Mouse (Mus musculus) midbrain, embryonic 10.5 days (tissue): Measurements from ENCODE around the gene Celf5. TPM values are rescaled to one million over a fixed set of nuclear protein-coding genes. Genes with fewer than 3 reads are reported as not detected.

Experiments
- DNase-seq: peaks from one replicate; pipeline ENCODE4 v3.0.0-alpha.2; 2017; ENCODE audit warnings: low spot score
- H3K27ac ChIP-seq: fragments of 300-500 bp; sonication (generic); replicated peaks from 2 replicates; pipeline ENCODE4 v1.5.1; 2016; ENCODE audit warnings: mild to moderate bottlenecking
- H3K27me3 ChIP-seq: fragments of 300-500 bp; sonication (generic); 2 replicates; pipeline ENCODE4 v1.6.1; 2016; ENCODE audit warnings: low read depth, mild to moderate bottlenecking; ENCODE audit not compliant: poor library complexity, severe bottlenecking
- H3K36me3 ChIP-seq: fragments of 300-500 bp; sonication (generic); 2 replicates; pipeline ENCODE4 v1.6.1; 2016; ENCODE audit warnings: mild to moderate bottlenecking, moderate library complexity
- H3K4me1 ChIP-seq: fragments of 300-500 bp; sonication (generic); 2 replicates; pipeline ENCODE4 v1.6.1; 2016
- H3K4me3 ChIP-seq: fragments of 300-500 bp; sonication (generic); 2 replicates; pipeline ENCODE4 v1.5.1; 2016; ENCODE audit warnings: mild to moderate bottlenecking, moderate library complexity
- H3K9me3 ChIP-seq: fragments of 300-500 bp; sonication (generic); replicated peaks from 2 replicates; pipeline ENCODE4 v1.6.1; 2016; ENCODE audit warnings: mild to moderate bottlenecking
- WGBS: fragments of 180-500 bp; shearing (Covaris S2); methylation state at CpG from one replicate; pipeline ENCODE4 v1.1.7; 2016; 5-methylcytosine and 5-hydroxymethylcytosine counted together
- polyA plus RNA-seq: library from polyadenylated mRNA; unstranded; fragments of >200 nt; fragmentation: Nextera tagmentation; extraction: Ambion mirVana; gene quantifications from 2 replicates; pipeline ENCODE4 v1.2.1, GENCODE M21; 2016

Gene Celf5
- polyA plus RNA-seq, 1 experiment from 2014 or later, result 5.0 TPM

DNA sequence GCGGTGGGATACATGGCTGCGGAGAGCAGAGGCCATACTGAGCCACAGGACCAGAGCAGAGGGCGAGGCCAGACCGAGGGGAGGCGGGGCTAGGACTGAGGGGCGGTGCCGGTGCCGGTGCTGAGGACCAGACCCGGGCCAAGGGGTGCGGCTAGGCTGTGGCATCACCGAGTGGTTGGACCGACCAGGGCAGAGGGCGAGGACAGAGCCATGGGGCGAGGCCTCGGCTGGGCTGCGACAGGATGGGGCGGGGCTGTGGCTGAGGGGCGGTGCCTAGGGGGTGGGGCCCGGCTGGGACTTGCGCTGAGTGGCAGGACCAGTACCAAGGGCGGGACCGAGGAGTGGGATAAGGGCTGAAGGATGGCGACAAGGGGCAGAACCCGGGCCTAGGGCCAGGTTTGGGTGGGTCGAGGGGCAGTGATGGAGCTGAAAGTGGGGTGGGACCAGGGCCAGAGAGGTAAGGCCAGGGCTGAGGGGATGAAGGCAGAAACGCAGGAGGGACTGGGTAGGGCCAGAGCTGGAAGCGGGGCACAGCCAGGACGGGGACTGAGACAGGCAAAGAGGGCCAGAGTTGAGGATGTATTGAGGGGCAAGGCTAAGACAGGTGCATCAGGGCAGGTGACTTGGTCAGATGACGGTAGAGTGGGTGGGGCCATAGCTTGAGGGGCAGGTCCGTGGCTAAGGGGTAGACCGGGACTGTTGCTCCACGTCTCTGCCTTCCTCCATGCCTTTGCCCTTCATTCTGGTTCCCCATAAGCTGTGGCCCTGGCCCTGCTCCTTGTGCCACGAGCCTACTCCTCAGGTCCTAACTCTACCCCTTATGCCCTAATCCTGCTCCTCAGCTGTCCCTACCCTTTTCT is 17.9 kb downstream of the Celf5 start:
- WGBS, result 2% methylated on average over 33 of the region's 33 CpGs
- Histone ChIP-seq H3K9me3 (no peaks in the 10 kb centered on the region), H3K36me3 (0 out of 2 replicates have a peak, but pooled peaks cover 4% of the 10 kb centered on the region), H3K27ac (peak overlapping the region; percentile 75), H3K4me3 (peak overlapping the region; percentile 60), H3K27me3 (peaks cover 99% of the 10 kb centered on the region), H3K4me1 (peaks cover 42% of the 10 kb centered on the region)
- peak; percentile 88 for DNase-seq

DNA sequence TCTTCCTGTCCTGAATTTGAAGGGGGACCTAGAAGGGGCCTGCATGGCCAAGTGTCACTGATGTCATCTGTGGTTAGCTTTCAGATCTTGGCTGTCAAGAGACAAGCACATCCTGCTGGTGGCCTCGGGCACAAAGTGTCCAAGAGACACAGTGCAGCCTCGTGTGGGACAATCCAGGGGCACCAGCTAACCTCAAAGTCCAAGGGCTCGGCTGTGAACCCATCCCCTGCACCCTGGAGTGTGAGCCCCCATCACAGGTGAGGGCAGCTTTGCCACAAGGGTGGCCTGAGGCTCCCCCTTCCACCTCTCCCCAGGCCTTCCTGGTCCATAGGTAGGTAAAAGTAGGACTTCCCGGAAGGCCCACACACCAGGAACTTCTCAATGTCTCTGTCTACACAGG is 19.0 kb downstream of the Celf5 start:
- Histone ChIP-seq H3K4me1 (peaks cover 42% of the 10 kb centered on the region), H3K9me3 (no peaks in the 10 kb centered on the region), H3K4me3 (peak overlapping the region; percentile 60), H3K36me3 (0 out of 2 replicates have a peak, but pooled peaks cover 4% of the 10 kb centered on the region), H3K27me3 (peaks cover 100% of the 10 kb centered on the region), H3K27ac (no peak overlapping the region)
- no peak for DNase-seq
- WGBS, result 77% methylated on average over 4 of the region's 4 CpGs

DNA sequence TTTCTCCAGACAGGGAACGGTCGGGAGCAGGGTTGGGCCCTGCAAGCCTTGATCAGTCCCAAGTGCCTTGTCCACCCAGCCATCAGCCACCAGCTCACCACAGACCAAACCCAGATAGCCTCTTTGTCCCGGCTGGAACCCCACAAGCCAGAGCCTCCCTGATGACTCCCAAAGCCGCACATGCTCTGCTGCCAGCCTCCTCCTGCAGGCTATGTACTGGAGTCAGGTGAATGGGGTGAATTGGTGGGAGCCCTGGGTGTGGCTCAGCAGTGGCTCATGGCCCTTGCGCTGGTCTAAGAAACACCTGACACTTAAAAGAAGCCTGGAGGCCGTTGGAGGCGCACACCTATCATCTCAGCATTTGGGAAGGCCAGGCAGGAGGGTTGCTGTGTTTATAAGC is 19.6 kb downstream of the Celf5 start:
- Histone ChIP-seq H3K9me3 (no peaks in the 10 kb centered on the region), H3K27me3 (peaks cover 100% of the 10 kb centered on the region), H3K27ac (no peak overlapping the region), H3K4me3 (no peak overlapping the region), H3K36me3 (0 out of 2 replicates have a peak, but pooled peaks cover 4% of the 10 kb centered on the region), H3K4me1 (peaks cover 42% of the 10 kb centered on the region)
- WGBS, result 82% methylated on average over 7 of the region's 7 CpGs
- DNase-seq, result peak; percentile 11

- Histone ChIP-seq H3K4me3 (no peak overlapping the region), H3K9me3 (no peaks in the 10 kb centered on the region), H3K27me3 (peaks cover 100% of the 10 kb centered on the region), H3K36me3 (0 out of 2 replicates have a peak, but pooled peaks cover 4% of the 10 kb centered on the region), H3K4me1 (peaks cover 42% of the 10 kb centered on the region), H3K27ac (no peak overlapping the region)
- DNase-seq, result no peak
- 39% methylated on average over 7 of the region's 7 CpGs for WGBS
These were observed 20.1 kb downstream of the Celf5 start for GRCm38 (mm10) chr10:81462415-81462804.

DNA sequence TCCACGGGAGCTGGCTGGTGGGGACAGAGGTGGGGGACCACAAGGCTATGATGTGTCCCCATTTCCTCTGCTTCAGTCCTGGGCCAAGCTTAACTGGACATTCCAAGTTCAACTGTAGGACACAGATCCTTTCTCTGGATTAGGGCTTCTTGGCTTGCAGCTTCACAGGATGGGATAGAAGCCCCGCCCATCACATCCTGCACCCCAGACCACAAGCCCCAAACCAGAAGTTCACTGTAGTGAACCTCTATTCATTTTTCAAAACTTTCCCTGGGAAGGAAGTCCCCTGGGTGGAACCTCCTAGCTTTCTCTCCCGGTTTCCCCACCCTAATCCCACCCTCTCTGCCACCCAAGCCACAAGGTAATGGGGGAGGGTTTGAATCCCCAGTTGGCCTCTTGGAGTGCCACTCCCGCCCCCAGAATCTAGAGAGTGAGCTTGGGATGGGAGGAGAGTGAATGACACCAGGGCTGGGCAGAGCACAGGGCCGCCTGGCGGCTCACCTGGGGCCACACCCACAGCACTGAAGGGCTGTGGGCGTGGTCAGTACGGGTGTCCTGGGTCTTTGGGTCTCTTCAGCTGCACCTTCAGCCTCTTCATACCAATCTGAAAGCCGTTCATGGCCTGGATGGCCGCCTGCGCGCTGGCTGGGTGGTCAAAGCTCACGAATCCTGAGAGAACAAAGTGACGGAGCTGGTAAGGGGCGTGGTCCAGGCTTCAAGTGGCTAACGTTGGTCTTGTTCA is 20.7 kb downstream of the Celf5 start:
- Histone ChIP-seq H3K36me3 (0 out of 2 replicates have a peak, but pooled peaks cover 3% of the 10 kb centered on the region), H3K27me3 (peaks cover 100% of the 10 kb centered on the region), H3K9me3 (no peaks in the 10 kb centered on the region), H3K4me1 (peaks cover 39% of the 10 kb centered on the region), H3K4me3 (no peak overlapping the region), H3K27ac (no peak overlapping the region)
- WGBS, result 10% methylated on average over 16 of the region's 16 CpGs
- peak; percentile 11 for DNase-seq

GRCm38 (mm10) chr10:81460951-81461350 is 21.6 kb downstream of the Celf5 start:
- DNase-seq, result peak; percentile 11

DNA sequence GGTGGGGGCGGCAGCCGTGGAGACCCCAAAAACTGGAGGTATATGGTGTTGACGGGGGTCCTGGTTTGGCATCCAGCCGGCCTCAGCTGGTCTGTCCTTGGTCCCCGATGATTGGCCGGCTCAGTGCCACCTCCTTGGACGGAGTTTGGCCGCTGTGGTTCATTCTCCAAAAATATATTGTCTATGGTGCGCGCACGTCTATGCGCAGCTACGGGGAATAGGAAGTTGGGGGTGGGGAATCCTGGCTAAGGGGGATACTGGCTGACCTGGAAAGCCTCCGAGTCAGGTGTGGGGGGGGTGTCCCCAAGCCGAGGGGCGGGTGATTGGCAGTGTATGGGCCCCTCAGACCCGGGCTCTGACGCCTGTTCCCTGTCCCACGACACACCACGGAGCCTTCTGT is 22.0 kb downstream of the Celf5 start:
- no peak overlapping the region for H3K4me3 ChIP-seq
- no peak overlapping the region for H3K27ac ChIP-seq
- no peaks in the 10 kb centered on the region for H3K9me3 ChIP-seq
- DNase-seq, result peak; percentile 13
- peaks cover 100% of the 10 kb centered on the region for H3K27me3 ChIP-seq
- peaks cover 35% of the 10 kb centered on the region for H3K4me1 ChIP-seq
- no peaks in the 10 kb centered on the region for H3K36me3 ChIP-seq
- WGBS, result 39% methylated on average over 20 of the region's 20 CpGs

More at GRCm38 (mm10) chr10:81460951-81461350, 21.6 kb downstream of the Celf5 start:
- Histone ChIP-seq H3K27ac (no peak overlapping the region), H3K27me3 (peaks cover 100% of the 10 kb centered on the region), H3K36me3 (no peaks in the 10 kb centered on the region), H3K4me1 (peaks cover 36% of the 10 kb centered on the region), H3K4me3 (no peak overlapping the region), H3K9me3 (no peaks in the 10 kb centered on the region)
- WGBS, result 43% methylated on average over 11 of the region's 11 CpGs

- 70% methylated on average over 21 of the region's 21 CpGs for WGBS
- Histone ChIP-seq H3K36me3 (no peaks in the 10 kb centered on the region), H3K27me3 (peaks cover 100% of the 10 kb centered on the region), H3K4me3 (no peak overlapping the region), H3K9me3 (no peaks in the 10 kb centered on the region), H3K27ac (no peak overlapping the region), H3K4me1 (peaks cover 24% of the 10 kb centered on the region)
- DNase-seq, result no peak
These were observed 23.1 kb downstream of the Celf5 start for GRCm38 (mm10) chr10:81459399-81459798.

DNA sequence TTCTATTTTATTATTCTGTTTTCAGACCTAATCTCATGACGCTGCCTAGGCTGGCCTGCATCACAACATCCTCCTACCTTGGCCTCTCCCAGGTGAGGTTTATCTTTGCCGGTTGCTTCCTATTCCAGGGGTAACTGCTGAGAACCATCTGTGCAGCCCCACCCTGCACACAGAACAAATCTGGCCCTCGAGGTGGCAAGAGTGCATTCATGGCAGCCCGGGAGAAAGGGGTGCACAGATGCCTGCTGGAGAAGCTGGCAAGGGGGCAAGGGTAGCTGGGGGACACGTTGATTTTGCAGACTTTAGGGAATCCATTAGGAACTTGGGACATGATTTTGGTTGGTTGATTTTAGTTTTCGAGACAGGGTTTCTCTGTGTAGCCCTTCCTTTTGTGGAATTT is 24.2 kb downstream of the Celf5 start:
- WGBS, result 85% methylated on average over 6 of the region's 6 CpGs
- DNase-seq, result no peak

DNA sequence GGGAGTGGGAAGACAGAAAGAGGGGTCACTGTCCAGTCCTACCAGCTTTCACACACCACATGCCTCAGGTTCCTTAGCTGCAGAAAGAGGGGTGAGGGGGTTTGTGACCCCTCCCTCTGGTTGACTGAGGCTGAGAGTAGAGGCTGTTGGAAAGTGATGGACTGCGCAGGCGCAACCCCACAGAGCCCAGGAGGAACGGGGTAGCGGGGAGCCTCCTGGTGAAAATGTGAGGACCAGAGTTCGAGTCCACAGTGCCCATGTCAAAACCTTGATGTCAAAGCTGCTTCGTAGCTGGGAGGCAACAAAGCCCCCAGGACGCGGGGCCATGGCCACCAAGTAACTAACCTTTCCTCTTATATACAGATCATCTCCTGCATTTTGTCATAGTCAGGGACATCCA is 24.9 kb downstream of the Celf5 start:
- Histone ChIP-seq H3K27me3 (peaks cover 100% of the 10 kb centered on the region), H3K4me3 (no peak overlapping the region), H3K4me1 (peaks cover 15% of the 10 kb centered on the region), H3K36me3 (no peaks in the 10 kb centered on the region), H3K27ac (no peak overlapping the region), H3K9me3 (no peaks in the 10 kb centered on the region)
- 92% methylated on average over 8 of the region's 8 CpGs for WGBS
- DNase-seq, result peak; percentile 10

More for the DNA sequence above, 24.2 kb downstream of the Celf5 start:
- Histone ChIP-seq H3K4me1 (peaks cover 14% of the 10 kb centered on the region), H3K4me3 (no peak overlapping the region), H3K36me3 (no peaks in the 10 kb centered on the region), H3K27me3 (peaks cover 100% of the 10 kb centered on the region), H3K27ac (no peak overlapping the region), H3K9me3 (no peaks in the 10 kb centered on the region)

GRCm38 (mm10) chr10:81456983-81457563 is 25.4 kb downstream of the Celf5 start:
- H3K4me1 ChIP-seq, result peaks cover 17% of the 10 kb centered on the region
- peaks cover 100% of the 10 kb centered on the region for H3K27me3 ChIP-seq
- DNase-seq, result no peak
- no peaks in the 10 kb centered on the region for H3K36me3 ChIP-seq
- H3K27ac ChIP-seq, result no peak overlapping the region
- WGBS, result 55% methylated on average over 12 of the region's 12 CpGs
- H3K9me3 ChIP-seq, result no peaks in the 10 kb centered on the region
- no peak overlapping the region for H3K4me3 ChIP-seq

- Histone ChIP-seq H3K4me3 (no peak within 1 kb of the TSS), H3K27ac (no peak within 1 kb of the TSS), H3K36me3 (no peaks in the 10 kb centered on the region), H3K4me1 (peaks cover 9% of the 10 kb centered on the region; the same call in 1 of the 2 replicates), H3K27me3 (peaks cover 100% of the 10 kb centered on the region), H3K9me3 (no peaks in the 10 kb centered on the region)
- no peak for DNase-seq
- WGBS, result 59% methylated on average over 28 of the region's 28 CpGs
These were observed 27.2 kb downstream of the Celf5 start, which contains the start of gene Nfic for GRCm38 (mm10) chr10:81455181-81455895. Gene Nfic, minus strand, starts transcription at chr10:81455635.
